Mouse (Mus musculus) left cerebral cortex, postnatal 36 days (tissue): ENCODE measurements around the gene Gse1. TPM values are rescaled to one million over a fixed set of nuclear protein-coding genes. Genes with fewer than 3 reads are reported as not detected.

Experiments used
- DNase-seq, 2 experiments: peaks; one replicate each; pipeline ENCODE4 v3.0.0; 2021 to 2022; ENCODE audit warnings: low spot score in 2 of 2, mixed read lengths in 1 of 2
- intact Hi-C: fragments of 180-260 bp; cut with DNase I; formaldehyde crosslinking; loops from one replicate; pipeline ENCODE4 v1.15.1; 2025
- total RNA-seq, 2 experiments: library from RNA; stranded (reverse); gene quantifications; 2 replicates each; pipeline ENCODE4 v1.2.3; 2021

The Gse1 gene
- total RNA-seq, 2 experiments from 2014 or later, result 64.1 to 87.6 TPM

DNA sequence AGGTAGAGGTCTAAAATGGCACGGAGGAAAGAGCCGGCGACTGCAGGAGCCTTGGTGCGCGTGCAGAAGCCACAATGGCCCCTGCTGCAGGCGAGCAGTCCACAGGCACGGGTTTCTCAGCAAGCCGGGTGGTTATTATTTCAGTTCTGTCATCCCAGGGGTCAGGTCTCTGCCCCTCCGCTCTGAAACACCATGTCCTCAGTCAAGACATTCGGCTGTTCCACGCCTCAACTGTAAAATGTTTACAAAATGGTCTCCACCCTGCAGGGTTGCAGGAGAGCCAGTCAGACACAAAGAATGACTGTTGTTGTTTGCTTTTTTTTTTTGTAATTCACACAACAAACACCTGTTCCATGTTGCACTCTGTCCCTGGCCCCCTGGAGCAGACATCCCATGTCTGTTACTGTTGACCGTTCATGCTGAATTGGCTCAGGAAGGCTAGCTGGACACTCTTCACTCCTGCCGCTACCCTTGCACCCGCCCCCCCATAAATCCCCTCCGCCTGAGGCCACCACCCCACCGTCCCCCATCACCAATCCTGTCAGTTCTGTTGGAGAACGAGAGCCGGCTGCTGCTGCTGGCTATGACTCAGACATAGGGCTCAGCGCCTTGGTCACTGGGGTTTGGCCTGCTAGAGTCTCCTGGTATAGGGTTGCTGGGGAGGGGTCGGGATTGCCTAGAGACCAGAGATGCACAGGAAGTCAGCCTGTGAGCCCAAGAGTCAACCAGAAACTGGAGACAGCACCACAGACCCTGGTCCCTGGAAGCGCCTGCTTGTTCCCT lies 33.3 kb downstream of the Gse1 start:
- intact Hi-C loops, result loop anchor here (5.0 kb wide), 1 partner anchor 34 kb away; the partner anchor contains the start of gene Gse1
- no peak for DNase-seq

DNA sequence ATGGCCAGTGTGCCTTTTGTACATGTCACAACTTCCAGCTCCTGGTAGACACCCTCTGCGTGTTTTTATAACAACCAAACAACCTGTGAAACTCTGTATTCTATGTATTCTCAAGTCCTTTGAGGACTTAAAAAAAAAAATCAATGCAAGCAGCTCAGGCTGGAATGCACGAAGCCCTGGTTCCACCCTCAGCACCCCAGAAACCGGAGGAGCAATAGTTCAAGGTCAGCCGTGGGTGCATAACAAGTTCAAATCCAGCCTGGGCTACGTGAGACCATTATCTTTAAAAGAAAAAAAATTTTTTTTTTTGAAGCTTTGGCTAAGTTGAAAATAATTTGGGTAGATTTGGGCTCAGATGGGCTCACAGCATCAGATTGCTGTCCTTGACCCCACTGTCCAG lies 35.6 kb downstream of the Gse1 start:
- intact Hi-C loops, result loop anchor here (5.0 kb wide), 1 partner anchor 37 kb away; the partner anchor contains the start of gene Gse1
- no peak for DNase-seq

- DNase-seq, result no peak
- intact Hi-C loops, result loop anchor here (5.0 kb wide), 1 partner anchor 37 kb away; the partner anchor contains the start of gene Gse1
These were observed 36.2 kb downstream of the Gse1 start for GRCm38 (mm10) chr8:120264388-120264943.

- DNase-seq, result peak; percentile 83 to 85
- intact Hi-C loops, result loop anchor here (5.0 kb wide), 1 partner anchor 38 kb away; the partner anchor contains the start of gene Gse1
These were observed 36.7 kb downstream of the Gse1 start for GRCm38 (mm10) chr8:120264944-120265453.

GRCm38 (mm10) chr8:120265471-120265870 lies 37.2 kb downstream of the Gse1 start:
- peak in 1 of 2 experiments; percentile 32 for DNase-seq
- intact Hi-C loops, result no loop called here

DNA sequence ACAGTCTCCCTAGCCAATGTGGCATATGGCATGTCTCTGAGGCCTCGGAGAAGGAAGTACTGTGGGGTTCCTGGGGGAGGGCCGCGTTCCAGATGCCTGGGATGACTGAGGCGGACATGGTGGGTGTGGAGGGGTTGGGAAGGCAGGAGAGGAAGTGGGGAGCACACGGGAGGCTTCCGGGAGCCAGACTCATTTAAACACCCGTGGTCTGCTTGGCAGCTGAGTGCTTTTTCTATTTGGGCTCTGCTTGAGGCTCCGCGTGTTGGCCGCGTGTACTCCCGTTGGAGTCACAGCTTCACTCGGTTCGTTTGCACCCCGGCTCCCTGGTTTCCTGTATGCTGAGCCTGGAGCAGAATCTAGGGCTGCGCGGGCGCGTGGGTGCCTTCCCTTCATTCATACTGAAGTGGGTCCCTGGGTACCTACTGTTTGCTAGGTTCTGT lies 40.3 kb downstream of the Gse1 start:
- DNase-seq, result peak; percentile 43 to 65
- intact Hi-C loops, result no loop called here

DNA sequence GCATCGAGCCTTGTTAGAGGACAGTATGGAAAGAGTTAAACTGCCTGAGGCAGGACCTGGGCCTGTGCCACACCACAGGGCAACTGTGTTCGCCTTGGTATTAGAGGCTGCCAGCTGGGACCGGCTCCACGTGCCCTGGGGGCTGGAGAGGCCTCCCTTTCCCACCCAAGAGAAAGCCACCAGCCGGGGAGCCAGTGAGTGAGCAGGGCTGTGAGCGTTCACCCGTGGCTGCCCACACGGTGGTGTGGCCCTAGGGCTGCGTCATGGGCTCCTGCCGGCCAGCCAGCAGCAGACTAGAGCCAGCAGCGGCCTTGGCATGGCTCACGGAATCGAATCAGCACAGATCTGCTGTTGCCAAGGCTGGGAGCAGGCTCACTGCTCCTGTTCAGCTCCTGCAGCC lies 42.2 kb downstream of the Gse1 start:
- DNase-seq, result peak in 1 of 2 experiments; percentile 50

DNA sequence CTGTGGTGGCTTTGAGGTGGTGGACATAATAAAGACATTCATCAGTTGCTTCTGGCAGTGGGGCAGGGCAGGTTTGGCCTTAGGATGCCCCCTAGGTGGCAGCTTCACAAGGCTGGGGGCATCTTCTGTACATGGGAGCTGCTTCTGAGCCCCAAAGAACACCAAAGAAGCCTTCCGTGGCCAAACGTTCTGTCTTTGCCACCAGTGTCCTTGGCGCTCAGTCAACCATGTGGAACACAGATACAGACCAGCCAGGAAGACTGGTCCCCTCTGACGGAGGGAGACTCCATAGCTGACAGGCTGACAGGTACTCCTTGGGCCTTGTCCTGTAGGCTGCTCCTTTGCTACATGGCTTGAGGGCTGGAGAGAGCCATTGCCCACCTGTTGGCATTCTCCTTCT lies 45.2 kb downstream of the Gse1 start:
- no peak for DNase-seq
- intact Hi-C loops, result no loop called here

More for the DNA sequence above, 42.2 kb downstream of the Gse1 start:
- intact Hi-C loops, result no loop called here

- peak; percentile 47 to 49 for DNase-seq
These were observed 48.0 kb downstream of the Gse1 start for GRCm38 (mm10) chr8:120276051-120276890.

DNA sequence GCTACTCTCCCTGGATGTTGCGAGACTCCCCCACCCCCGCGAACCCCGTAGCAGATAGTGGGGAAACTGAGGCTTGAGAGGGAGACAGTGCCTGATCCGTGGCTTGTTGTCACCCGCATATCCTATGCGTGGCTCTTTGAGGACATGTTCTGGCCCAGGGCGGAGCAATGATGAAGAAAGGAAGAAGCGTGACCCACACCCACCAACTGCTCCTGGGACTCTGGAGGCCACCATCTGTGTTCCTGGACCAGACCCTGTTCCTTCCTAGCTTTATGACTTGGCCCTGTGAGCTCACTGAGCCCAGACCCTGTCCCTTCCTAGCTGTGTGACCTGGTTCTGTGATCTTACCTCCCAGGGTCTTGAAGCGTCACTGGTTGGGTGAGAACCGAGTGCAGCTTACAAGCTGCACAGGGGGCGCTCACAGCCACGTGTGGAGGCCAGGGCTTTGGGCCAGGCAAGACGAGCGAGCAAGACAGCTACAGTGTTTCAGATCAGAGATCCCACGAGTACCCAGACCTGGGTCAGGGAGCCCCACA lies 48.7 kb downstream of the Gse1 start:
- no peak for DNase-seq
- intact Hi-C loops, result no loop called here

More at GRCm38 (mm10) chr8:120276051-120276890, 48.0 kb downstream of the Gse1 start:
- intact Hi-C loops, result no loop called here

- intact Hi-C loops, result no loop called here
- no peak for DNase-seq
These were observed 49.8 kb downstream of the Gse1 start for GRCm38 (mm10) chr8:120278009-120278408.

- no peak for DNase-seq
- intact Hi-C loops, result no loop called here
These were observed 51.2 kb downstream of the Gse1 start for GRCm38 (mm10) chr8:120279418-120279817.

DNA sequence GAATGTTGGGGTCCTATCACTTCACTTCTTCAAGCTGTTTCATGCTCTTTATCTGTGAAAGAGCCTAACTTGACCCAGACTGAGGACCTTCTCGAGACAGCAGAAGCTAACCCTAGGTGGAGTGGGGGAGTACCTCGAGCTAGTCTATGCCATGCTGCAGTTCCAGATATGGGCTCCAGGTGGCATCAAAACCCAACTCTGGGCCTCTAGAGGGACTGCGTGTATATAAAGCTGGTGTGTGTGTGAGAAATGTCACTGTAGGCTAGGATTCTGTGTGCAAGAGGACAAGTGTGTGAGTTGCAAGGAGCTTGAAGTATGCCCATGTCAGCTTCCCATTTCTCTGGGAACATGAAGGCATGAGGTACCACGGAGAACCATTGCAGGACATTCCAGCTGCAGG lies 53.2 kb downstream of the Gse1 start:
- intact Hi-C loops, result loop anchor here (2.0 kb wide), 1 partner anchor 103 kb away; no protein-coding TSS in a partner anchor
- DNase-seq, result peak; percentile 78 to 80

GRCm38 (mm10) chr8:120282465-120282864 lies 54.2 kb downstream of the Gse1 start:
- intact Hi-C loops, result no loop called here
- no peak for DNase-seq

DNA sequence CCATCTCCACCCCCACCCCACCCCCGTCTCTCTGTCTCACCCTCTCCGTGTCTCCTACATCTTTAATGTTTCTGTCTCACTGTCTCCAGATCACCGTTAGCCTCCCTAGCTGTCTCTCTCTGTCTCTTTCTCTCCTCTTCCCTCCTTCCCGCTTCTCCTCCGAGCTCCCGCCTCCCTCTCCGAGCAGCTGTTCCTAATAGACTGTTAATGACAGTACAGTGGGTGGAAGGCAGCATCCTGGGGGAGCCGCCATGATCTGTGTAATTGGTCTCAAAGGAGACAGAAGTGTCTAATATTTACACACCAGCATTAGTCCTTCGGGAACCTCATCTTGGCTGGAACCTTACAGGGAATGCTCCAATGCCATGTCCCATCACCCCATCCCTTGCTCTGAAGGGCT lies 56.0 kb downstream of the Gse1 start:
- intact Hi-C loops, result no loop called here
- DNase-seq, result no peak

DNA sequence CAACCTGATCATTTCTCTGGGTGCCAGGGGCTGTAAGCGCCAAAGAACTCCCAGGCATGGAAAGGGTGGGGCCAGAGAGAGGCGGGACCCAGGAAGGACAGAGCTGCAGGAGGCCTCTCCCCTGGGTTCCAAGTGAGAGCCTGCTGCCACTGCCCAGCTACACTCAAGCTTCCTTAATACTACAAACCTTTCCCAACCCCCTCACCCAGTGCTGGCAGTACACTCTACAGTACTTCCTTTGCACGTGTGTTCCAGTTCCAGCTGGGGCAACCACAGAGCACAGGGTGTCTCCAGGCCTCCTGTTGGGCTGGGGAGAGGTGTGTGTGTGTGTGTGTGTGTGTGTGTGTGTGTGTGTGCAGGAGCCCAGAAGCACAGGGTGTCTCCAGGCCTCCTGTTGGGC lies 56.8 kb downstream of the Gse1 start:
- no peak for DNase-seq
- intact Hi-C loops, result loop anchor here (5.0 kb wide), 1 partner anchor 312 kb away; no protein-coding TSS in a partner anchor

- intact Hi-C loops, result loop anchor here (5.0 kb wide), 1 partner anchor 311 kb away; no protein-coding TSS in a partner anchor
- DNase-seq, result no peak
These were observed 57.6 kb downstream of the Gse1 start for GRCm38 (mm10) chr8:120285878-120286277.

- peak; percentile 56 to 60 for DNase-seq
- intact Hi-C loops, result loop anchor here (2.0 to 5.0 kb wide), 2 partner anchors 30 to 309 kb away; no protein-coding TSS in a partner anchor
These were observed 60.1 kb downstream of the Gse1 start for GRCm38 (mm10) chr8:120288122-120288908.
